Mouse (Mus musculus): ENCODE data around the gene Comt. TPM values are rescaled to one million over a fixed set of nuclear protein-coding genes. Genes with fewer than 3 reads are reported as not detected.

The Comt gene
- polyA plus RNA-seq, 1 experiment from 2014 or later, result 112 TPM

- no peak overlapping the region for H3K27ac ChIP-seq (replicated peaks in 1 of 2; ENCODE audit: control insufficient read depth in 1 of 2, insufficient read depth in 1 of 2, low read depth in 2 of 2, low read length in 2 of 2)
- no peak overlapping the region for H3K4me2 ChIP-seq (ENCODE audit: low read length)
- no peaks in the 10 kb centered on the region; the same call in 1 of the 2 replicates for H3K36me3 ChIP-seq (ENCODE audit: control insufficient read depth, insufficient read depth, low read length)
- H3K4me3 ChIP-seq (ENCODE audit: control insufficient read depth in 1 of 2, insufficient read depth in 1 of 2, low read depth in 1 of 2, low read length in 2 of 2), result no peak overlapping the region
- H3K9me3 ChIP-seq (ENCODE audit: control insufficient read depth, low read length), result no peaks in the 10 kb centered on the region
- H3K9ac ChIP-seq (ENCODE audit: low read length), result no peak overlapping the region
- 62% methylated on average over 8 of the region's 8 CpGs for WGBS
- H3K27me3 ChIP-seq (ENCODE audit: control insufficient read depth, insufficient read depth, low read length), result peaks cover 3% of the 10 kb centered on the region; the same call in 1 of the 2 replicates
- no peak for ATAC-seq (ENCODE audit: insufficient number of reproducible peaks, insufficient read depth, low FRiP score, low read depth)
- H3K4me1 ChIP-seq (ENCODE audit: control insufficient read depth in 2 of 2, insufficient read depth in 2 of 2, low read length in 2 of 2), result peaks cover 9 to 18% of the 10 kb centered on the region in 2 experiments; a peak in 3 of 4 replicates
Measured at GRCm38 (mm10) chr16:18462598-18462997, 35.9 kb upstream of the Comt start.

GRCm38 (mm10) chr16:18462031-18462430 is 35.4 kb upstream of the Comt start:
- Histone ChIP-seq H3K9me3 (ENCODE audit: control insufficient read depth, low read length) (no peaks in the 10 kb centered on the region), H3K36me3 (ENCODE audit: control insufficient read depth, insufficient read depth, low read length) (peaks cover 2% of the 10 kb centered on the region), H3K27me3 (ENCODE audit: control insufficient read depth, insufficient read depth, low read length) (peaks cover 3% of the 10 kb centered on the region; the same call in 1 of the 2 replicates), H3K9ac (ENCODE audit: low read length) (no peak overlapping the region), H3K4me3 (ENCODE audit: control insufficient read depth in 1 of 2, insufficient read depth in 1 of 2, low read depth in 1 of 2, low read length in 2 of 2) (no peak overlapping the region), H3K4me1 (ENCODE audit: control insufficient read depth in 2 of 2, insufficient read depth in 2 of 2, low read length in 2 of 2) (peaks cover 9 to 18% of the 10 kb centered on the region in 2 experiments; a peak in 3 of 4 replicates), H3K4me2 (ENCODE audit: low read length) (no peak overlapping the region), H3K27ac (replicated peaks in 1 of 2; ENCODE audit: control insufficient read depth in 1 of 2, insufficient read depth in 1 of 2, low read depth in 2 of 2, low read length in 2 of 2) (no peak overlapping the region)
- no peak for ATAC-seq (ENCODE audit: insufficient number of reproducible peaks, insufficient read depth, low FRiP score, low read depth)
- WGBS, result 86% methylated on average over 9 of the region's 9 CpGs

DNA sequence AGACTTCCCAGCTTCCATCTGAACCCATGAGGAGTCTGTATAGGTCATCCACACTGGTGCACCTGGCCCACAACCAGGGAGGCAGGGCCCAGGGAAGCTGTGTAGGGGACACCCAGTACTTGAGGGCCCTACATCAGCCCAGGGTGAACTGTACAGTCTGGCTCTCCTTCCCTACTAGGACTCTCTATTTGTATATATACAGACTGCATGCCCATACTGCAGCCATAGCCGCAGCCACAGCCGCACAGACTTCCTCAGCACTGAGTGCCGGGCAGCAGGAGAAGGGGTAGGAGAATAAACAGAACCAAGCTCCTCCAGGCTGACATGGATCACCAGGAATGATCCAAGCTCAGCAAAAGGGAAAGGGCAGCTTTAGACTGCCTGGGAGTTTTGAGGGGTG is 34.2 kb upstream of the Comt start:
- no peak overlapping the region for H3K27ac ChIP-seq (replicated peaks in 1 of 2; ENCODE audit: control insufficient read depth in 1 of 2, insufficient read depth in 1 of 2, low read depth in 2 of 2, low read length in 2 of 2)
- ATAC-seq (ENCODE audit: insufficient number of reproducible peaks, insufficient read depth, low FRiP score, low read depth), result no peak

GRCm38 (mm10) chr16:18459955-18460370 is 33.3 kb upstream of the Comt start:
- H3K4me3 ChIP-seq (ENCODE audit: control insufficient read depth in 1 of 2, insufficient read depth in 1 of 2, low read depth in 1 of 2, low read length in 2 of 2), result no peak overlapping the region
- H3K4me1 ChIP-seq (ENCODE audit: control insufficient read depth in 2 of 2, insufficient read depth in 2 of 2, low read length in 2 of 2), result peaks cover 9 to 18% of the 10 kb centered on the region in 2 experiments; a peak in 3 of 4 replicates
- no peaks in the 10 kb centered on the region for H3K9me3 ChIP-seq (ENCODE audit: control insufficient read depth, low read length)
- WGBS, result 9% methylated on average over 11 of the region's 11 CpGs
- peaks cover 12% of the 10 kb centered on the region for H3K36me3 ChIP-seq (ENCODE audit: control insufficient read depth, insufficient read depth, low read length)
- peak overlapping the region; percentile 32; the same call in 1 of the 2 replicates for H3K9ac ChIP-seq (ENCODE audit: low read length)
- H3K4me2 ChIP-seq (ENCODE audit: low read length), result peak overlapping the region; percentile 39; the same call in 1 of the 2 replicates
- peaks cover 3% of the 10 kb centered on the region; the same call in 1 of the 2 replicates for H3K27me3 ChIP-seq (ENCODE audit: control insufficient read depth, insufficient read depth, low read length)
- 0 out of 4 replicates have a peak overlapping the region, but pooled peaks of 1 of the 2 experiments have one; percentile 11 for H3K27ac ChIP-seq (replicated peaks in 1 of 2; ENCODE audit: control insufficient read depth in 1 of 2, insufficient read depth in 1 of 2, low read depth in 2 of 2, low read length in 2 of 2)
- peak; percentile 57; the same call in 1 of the 2 replicates for ATAC-seq (ENCODE audit: insufficient number of reproducible peaks, insufficient read depth, low FRiP score, low read depth)

More for the DNA sequence above, 34.2 kb upstream of the Comt start:
- no peak overlapping the region for H3K4me3 ChIP-seq (ENCODE audit: control insufficient read depth in 1 of 2, insufficient read depth in 1 of 2, low read depth in 1 of 2, low read length in 2 of 2)
- peaks cover 3% of the 10 kb centered on the region; the same call in 1 of the 2 replicates for H3K27me3 ChIP-seq (ENCODE audit: control insufficient read depth, insufficient read depth, low read length)
- peaks cover 9 to 18% of the 10 kb centered on the region in 2 experiments; a peak in 3 of 4 replicates for H3K4me1 ChIP-seq (ENCODE audit: control insufficient read depth in 2 of 2, insufficient read depth in 2 of 2, low read length in 2 of 2)
- H3K36me3 ChIP-seq (ENCODE audit: control insufficient read depth, insufficient read depth, low read length), result peaks cover 11% of the 10 kb centered on the region
- 90% methylated on average over 3 of the region's 3 CpGs for WGBS
- H3K9ac ChIP-seq (ENCODE audit: low read length), result no peak overlapping the region
- H3K9me3 ChIP-seq (ENCODE audit: control insufficient read depth, low read length), result no peaks in the 10 kb centered on the region
- no peak overlapping the region for H3K4me2 ChIP-seq (ENCODE audit: low read length)

GRCm38 (mm10) chr16:18459335-18459954 is 32.8 kb upstream of the Comt start:
- no peak overlapping the region for H3K9ac ChIP-seq (ENCODE audit: low read length)
- ATAC-seq (ENCODE audit: insufficient number of reproducible peaks, insufficient read depth, low FRiP score, low read depth), result no peak
- peak overlapping the region; percentile 39; the same call in 1 of the 2 replicates for H3K4me2 ChIP-seq (ENCODE audit: low read length)
- no peak overlapping the region for H3K4me3 ChIP-seq (ENCODE audit: control insufficient read depth in 1 of 2, insufficient read depth in 1 of 2, low read depth in 1 of 2, low read length in 2 of 2)
- H3K4me1 ChIP-seq (ENCODE audit: control insufficient read depth in 2 of 2, insufficient read depth in 2 of 2, low read length in 2 of 2), result peaks cover 9 to 18% of the 10 kb centered on the region in 2 experiments; a peak in 3 of 4 replicates
- peaks cover 3% of the 10 kb centered on the region; the same call in 1 of the 2 replicates for H3K27me3 ChIP-seq (ENCODE audit: control insufficient read depth, insufficient read depth, low read length)
- peaks cover 12% of the 10 kb centered on the region for H3K36me3 ChIP-seq (ENCODE audit: control insufficient read depth, insufficient read depth, low read length)
- H3K27ac ChIP-seq (replicated peaks in 1 of 2; ENCODE audit: control insufficient read depth in 1 of 2, insufficient read depth in 1 of 2, low read depth in 2 of 2, low read length in 2 of 2), result 0 out of 4 replicates have a peak overlapping the region, but pooled peaks of 1 of the 2 experiments have one; percentile 11
- no peaks in the 10 kb centered on the region for H3K9me3 ChIP-seq (ENCODE audit: control insufficient read depth, low read length)
- 21% methylated on average over 12 of the region's 12 CpGs for WGBS

- Histone ChIP-seq H3K36me3 (ENCODE audit: control insufficient read depth, insufficient read depth, low read length) (peaks cover 12% of the 10 kb centered on the region), H3K9ac (ENCODE audit: low read length) (no peak overlapping the region), H3K27me3 (ENCODE audit: control insufficient read depth, insufficient read depth, low read length) (peaks cover 3% of the 10 kb centered on the region; the same call in 1 of the 2 replicates), H3K4me3 (ENCODE audit: control insufficient read depth in 1 of 2, insufficient read depth in 1 of 2, low read depth in 1 of 2, low read length in 2 of 2) (no peak overlapping the region), H3K27ac (replicated peaks in 1 of 2; ENCODE audit: control insufficient read depth in 1 of 2, insufficient read depth in 1 of 2, low read depth in 2 of 2, low read length in 2 of 2) (no peak overlapping the region), H3K4me1 (ENCODE audit: control insufficient read depth in 2 of 2, insufficient read depth in 2 of 2, low read length in 2 of 2) (peaks cover 9 to 18% of the 10 kb centered on the region in 2 experiments; a peak in 3 of 4 replicates), H3K4me2 (ENCODE audit: low read length) (no peak overlapping the region), H3K9me3 (ENCODE audit: control insufficient read depth, low read length) (no peaks in the 10 kb centered on the region)
- no peak for ATAC-seq (ENCODE audit: insufficient number of reproducible peaks, insufficient read depth, low FRiP score, low read depth)
Measured at GRCm38 (mm10) chr16:18458661-18459060, 32.0 kb upstream of the Comt start.

- 77% methylated on average over 6 of the region's 6 CpGs for WGBS
- Histone ChIP-seq H3K27me3 (ENCODE audit: control insufficient read depth, insufficient read depth, low read length) (peaks cover 3% of the 10 kb centered on the region; the same call in 1 of the 2 replicates), H3K36me3 (ENCODE audit: control insufficient read depth, insufficient read depth, low read length) (peaks cover 12% of the 10 kb centered on the region), H3K4me1 (ENCODE audit: control insufficient read depth in 2 of 2, insufficient read depth in 2 of 2, low read length in 2 of 2) (peaks cover 15 to 17% of the 10 kb centered on the region in 2 experiments; a peak in 3 of 4 replicates), H3K9ac (ENCODE audit: low read length) (no peak overlapping the region), H3K27ac (replicated peaks in 1 of 2; ENCODE audit: control insufficient read depth in 1 of 2, insufficient read depth in 1 of 2, low read depth in 2 of 2, low read length in 2 of 2) (no peak overlapping the region), H3K9me3 (ENCODE audit: control insufficient read depth, low read length) (no peaks in the 10 kb centered on the region), H3K4me3 (ENCODE audit: control insufficient read depth in 1 of 2, insufficient read depth in 1 of 2, low read depth in 1 of 2, low read length in 2 of 2) (no peak overlapping the region), H3K4me2 (ENCODE audit: low read length) (no peak overlapping the region)
- no peak for ATAC-seq (ENCODE audit: insufficient number of reproducible peaks, insufficient read depth, low FRiP score, low read depth)
Measured at GRCm38 (mm10) chr16:18455407-18455806, 28.8 kb upstream of the Comt start.
